Mouse (Mus musculus) heart, postnatal 0 days (tissue): ENCODE results near the gene Zfyve26. TPM values are rescaled to one million over a fixed set of nuclear protein-coding genes. Genes with fewer than 3 reads are reported as not detected.

ENCODE experiments used
- ATAC-seq: fragments of 200-750 bp; cut with Nextera tagmentation; 2 replicates; pipeline ENCODE4 v1.8.0; 2017; ENCODE audit warnings: low read depth, moderate number of reproducible peaks, moderate library complexity; ENCODE audit not compliant: insufficient read depth
- DNase-seq: peaks from one replicate; pipeline ENCODE4 v3.0.0-alpha.2; 2016; ENCODE audit warnings: low spot score
- H3K27ac ChIP-seq: fragments of 300-500 bp; sonication (generic); 2 replicates; pipeline ENCODE4 v1.5.1; 2014; ENCODE audit warnings: low read depth, mild to moderate bottlenecking
- H3K27me3 ChIP-seq: fragments of 300-500 bp; sonication (generic); 2 replicates; pipeline ENCODE4 v1.6.1; 2014; ENCODE audit warnings: low read length, mixed read lengths; ENCODE audit not compliant: control insufficient read depth, insufficient read depth
- H3K36me3 ChIP-seq: fragments of 300-500 bp; sonication (generic); replicated peaks from 2 replicates; pipeline ENCODE4 v1.6.1; 2014; ENCODE audit warnings: low read length, mixed read lengths; ENCODE audit not compliant: control insufficient read depth, insufficient read depth
- H3K4me1 ChIP-seq: fragments of 300-500 bp; sonication (generic); 2 replicates; pipeline ENCODE4 v1.6.1; 2014; ENCODE audit warnings: antibody characterized with exemption; ENCODE audit not compliant: control insufficient read depth, insufficient read depth
- H3K4me2 ChIP-seq: fragments of 300-500 bp; sonication (generic); 2 replicates; pipeline ENCODE4 v1.6.1; 2014; ENCODE audit warnings: low read depth, mild to moderate bottlenecking, low read length, moderate library complexity
- H3K4me3 ChIP-seq: fragments of 300-500 bp; sonication (generic); 2 replicates; pipeline ENCODE4 v1.5.1; 2014; ENCODE audit warnings: low read depth, low read length
- H3K9ac ChIP-seq: fragments of 300-500 bp; sonication (generic); replicated peaks from 2 replicates; pipeline ENCODE4 v1.6.1; 2014; ENCODE audit warnings: low read depth, low read length, mixed read lengths
- H3K9me3 ChIP-seq: fragments of 300-500 bp; sonication (generic); replicated peaks from 2 replicates; pipeline ENCODE4 v1.6.1; 2016; ENCODE audit warnings: low read length; ENCODE audit not compliant: control insufficient read depth
- CTCF ChIP-seq: IDR thresholded peaks from 2 replicates; pipeline ENCODE4 v1.5.1; 2016; ENCODE audit warnings: antibody characterized with exemption, control low read depth, low read depth
- EP300 ChIP-seq: IDR thresholded peaks from 2 replicates; pipeline ENCODE4 v1.6.1; 2016; ENCODE audit warnings: antibody characterized with exemption, low read depth
- WGBS: fragments of 180-500 bp; shearing (Covaris S2); extraction: QIAGEN DNeasy Blood & Tissue Kit; methylation state at CpG from one replicate; pipeline ENCODE4 v1.1.7; 2014; 5-methylcytosine and 5-hydroxymethylcytosine counted together
- polyA plus RNA-seq: library from polyadenylated mRNA; unstranded; fragments of >200 nt; fragmentation: Nextera tagmentation; extraction: Ambion mirVana; gene quantifications from 2 replicates; pipeline ENCODE4 v1.2.1, GENCODE M21; 2015
- total RNA-seq: library from RNA; depleted of rRNA; stranded (reverse); fragments of >200 nt; gene quantifications from 2 replicates; pipeline ENCODE4 v1.2.3, GENCODE M21; 2014; ENCODE audit warnings: low replicate concordance

The Zfyve26 gene
- total and polyA plus RNA-seq, 2 experiments from 2014 or later = 4.5 to 17.0 TPM

- Histone ChIP-seq H3K27ac (no peak overlapping the region), H3K4me1 (no peaks in the 10 kb centered on the region), H3K4me2 (no peak overlapping the region), H3K27me3 (no peaks in the 10 kb centered on the region), H3K9ac (no peak overlapping the region), H3K9me3 (0 out of 2 replicates have a peak, but pooled peaks cover 3% of the 10 kb centered on the region), H3K36me3 (peaks cover 56% of the 10 kb centered on the region), H3K4me3 (no peak overlapping the region)
- DNase-seq (no peak), ATAC-seq (no peak)
- TF ChIP-seq CTCF (no peak), EP300 (no peak)
- 82% methylated on average over 11 of the region's 11 CpGs for WGBS
Observed at GRCm38 (mm10) chr12:79235485-79236080, 60.5 kb downstream of the Zfyve26 start.

GRCm38 (mm10) chr12:79217511-79217910, 78.6 kb downstream of the Zfyve26 start:
- Histone ChIP-seq H3K36me3 (no peaks in the 10 kb centered on the region), H3K27ac (no peak overlapping the region), H3K4me2 (no peak overlapping the region), H3K9me3 (no peaks in the 10 kb centered on the region), H3K4me1 (no peaks in the 10 kb centered on the region), H3K27me3 (no peaks in the 10 kb centered on the region), H3K9ac (no peak overlapping the region), H3K4me3 (no peak overlapping the region)
- DNase-seq (no peak), ATAC-seq (no peak)
- WGBS = 72% methylated on average over 5 of the region's 5 CpGs
- no peak for TF ChIP-seq CTCF
- TF ChIP-seq EP300 = no peak

- WGBS = 86% methylated on average over 8 of the region's 8 CpGs
- peaks cover 8% of the 10 kb centered on the region; the same call in 1 of the 2 replicates for H3K4me1 ChIP-seq
- H3K27me3 ChIP-seq = no peaks in the 10 kb centered on the region
Observed at GRCm38 (mm10) chr12:79211447-79211846, 84.7 kb downstream of the Zfyve26 start.

GRCm38 (mm10) chr12:79208703-79209464, 87.2 kb downstream of the Zfyve26 start, which contains the start of gene Rdh12:
Rdh12 (plus strand) TSS chr12:79208914.
- TF ChIP-seq CTCF = no peak
- TF ChIP-seq EP300 = no peak

More at GRCm38 (mm10) chr12:79211447-79211846, 84.7 kb downstream of the Zfyve26 start:
- TF ChIP-seq EP300 (no peak), CTCF (no peak)
- H3K36me3 ChIP-seq = no peaks in the 10 kb centered on the region
- H3K4me2 ChIP-seq = no peak overlapping the region
- no peak overlapping the region for H3K4me3 ChIP-seq
- DNase-seq (no peak), ATAC-seq (no peak)
- H3K9ac ChIP-seq = no peak overlapping the region
- H3K27ac ChIP-seq = no peak overlapping the region
- H3K9me3 ChIP-seq = no peaks in the 10 kb centered on the region

GRCm38 (mm10) chr12:79201882-79202281, 94.2 kb downstream of the Zfyve26 start:
- TF ChIP-seq EP300 = no peak
- no peak for TF ChIP-seq CTCF
- H3K4me3 ChIP-seq = no peak overlapping the region

More at GRCm38 (mm10) chr12:79208703-79209464, 87.2 kb downstream of the Zfyve26 start, which contains the start of gene Rdh12:
- H3K27me3 ChIP-seq = no peaks in the 10 kb centered on the region
- peaks cover 8% of the 10 kb centered on the region; the same call in 1 of the 2 replicates for H3K4me1 ChIP-seq
- WGBS = 5% methylated on average over 13 of the region's 13 CpGs
- no peaks in the 10 kb centered on the region for H3K36me3 ChIP-seq
- no peak within 1 kb of the TSS for H3K27ac ChIP-seq
- peak within 1 kb of the TSS; percentile 42 for H3K4me3 ChIP-seq
- DNase-seq = no peak
- ATAC-seq = no peak
- H3K4me2 ChIP-seq = peak within 1 kb of the TSS; percentile 64
- H3K9ac ChIP-seq = peak within 1 kb of the TSS; percentile 36; the same call in 1 of the 2 replicates
- no peaks in the 10 kb centered on the region for H3K9me3 ChIP-seq

More at GRCm38 (mm10) chr12:79201882-79202281, 94.2 kb downstream of the Zfyve26 start:
- no peak for DNase-seq
- Histone ChIP-seq H3K9ac (no peak overlapping the region), H3K27me3 (no peaks in the 10 kb centered on the region), H3K4me2 (no peak overlapping the region), H3K9me3 (no peaks in the 10 kb centered on the region), H3K36me3 (no peaks in the 10 kb centered on the region), H3K27ac (no peak overlapping the region), H3K4me1 (no peaks in the 10 kb centered on the region)
- WGBS = 50% methylated on average over 3 of the region's 3 CpGs
- ATAC-seq = no peak
